Mouse (Mus musculus) liver, adult (tissue): ENCODE results near the gene Gm10031.

Experiments used
- GATA4 ChIP-seq: IDR thresholded peaks from 2 replicates; pipeline ENCODE4 v1.6.1; 2014; ENCODE audit warnings: mild to moderate bottlenecking, low read length; ENCODE audit not compliant: insufficient replicate concordance

Gene Gm10031

GRCm38 (mm10) chr1:156533911-156534310 lies 10.1 kb downstream of the Gm10031 start:
- TF ChIP-seq GATA4 = no peak

DNA sequence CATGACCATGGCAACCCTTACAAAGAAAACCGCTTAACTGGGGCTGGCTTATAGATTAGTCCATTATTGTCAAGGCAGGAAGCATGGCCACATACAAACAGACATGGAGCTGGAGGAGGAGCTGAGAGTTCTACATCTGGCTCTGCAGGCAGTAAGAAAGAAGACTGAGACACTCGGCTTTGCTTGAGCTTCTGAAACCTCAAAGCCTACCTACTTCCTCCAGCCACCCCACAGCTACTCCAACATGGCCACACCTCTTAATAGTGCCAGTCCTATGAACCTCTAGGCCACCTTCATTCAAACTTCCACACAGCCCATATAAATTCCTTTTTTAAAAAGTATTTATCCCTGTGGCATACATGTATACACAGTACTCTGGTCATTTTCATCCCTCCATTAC lies 13.2 kb downstream of the Gm10031 start:
- no peak for TF ChIP-seq GATA4

DNA sequence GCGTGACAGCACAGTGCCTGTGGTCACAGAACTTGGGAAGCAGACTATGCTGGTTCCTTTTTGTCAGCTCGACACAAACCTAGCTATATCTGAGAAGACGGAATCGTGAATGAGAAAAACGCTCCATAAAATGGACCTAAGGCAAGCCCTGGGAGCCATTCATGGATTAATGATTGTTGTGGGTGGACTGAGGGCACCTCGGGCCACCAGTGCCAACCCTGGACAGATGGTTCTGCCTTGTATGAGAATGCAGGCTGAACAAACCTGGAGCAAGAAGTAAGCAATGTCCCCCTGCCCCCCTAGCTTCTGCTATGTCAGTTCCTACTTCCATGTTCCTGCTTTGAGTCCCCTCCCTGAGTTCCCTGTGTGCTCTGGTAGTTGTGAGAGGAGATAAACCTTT lies 13.9 kb downstream of the Gm10031 start:
- TF ChIP-seq GATA4 = no peak

DNA sequence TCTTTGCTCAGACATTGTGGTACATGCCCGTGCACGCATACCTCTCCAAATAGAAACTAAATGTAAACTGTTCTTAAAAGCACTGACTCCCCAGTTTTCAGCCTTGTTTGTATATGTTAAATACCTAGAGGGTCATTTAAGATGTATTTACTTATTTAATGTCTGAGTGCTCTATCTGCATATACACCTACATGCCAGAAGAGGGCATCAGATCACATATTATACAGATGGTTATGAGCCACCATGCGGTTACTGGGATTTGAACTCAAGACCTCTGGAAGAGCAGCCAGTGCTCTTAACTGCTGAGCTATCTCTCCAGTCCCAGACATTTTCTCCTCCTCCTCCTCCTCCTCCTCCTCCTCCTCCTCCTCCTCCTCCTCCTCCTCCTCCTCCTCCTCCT lies 14.6 kb downstream of the Gm10031 start:
- TF ChIP-seq GATA4 = no peak

DNA sequence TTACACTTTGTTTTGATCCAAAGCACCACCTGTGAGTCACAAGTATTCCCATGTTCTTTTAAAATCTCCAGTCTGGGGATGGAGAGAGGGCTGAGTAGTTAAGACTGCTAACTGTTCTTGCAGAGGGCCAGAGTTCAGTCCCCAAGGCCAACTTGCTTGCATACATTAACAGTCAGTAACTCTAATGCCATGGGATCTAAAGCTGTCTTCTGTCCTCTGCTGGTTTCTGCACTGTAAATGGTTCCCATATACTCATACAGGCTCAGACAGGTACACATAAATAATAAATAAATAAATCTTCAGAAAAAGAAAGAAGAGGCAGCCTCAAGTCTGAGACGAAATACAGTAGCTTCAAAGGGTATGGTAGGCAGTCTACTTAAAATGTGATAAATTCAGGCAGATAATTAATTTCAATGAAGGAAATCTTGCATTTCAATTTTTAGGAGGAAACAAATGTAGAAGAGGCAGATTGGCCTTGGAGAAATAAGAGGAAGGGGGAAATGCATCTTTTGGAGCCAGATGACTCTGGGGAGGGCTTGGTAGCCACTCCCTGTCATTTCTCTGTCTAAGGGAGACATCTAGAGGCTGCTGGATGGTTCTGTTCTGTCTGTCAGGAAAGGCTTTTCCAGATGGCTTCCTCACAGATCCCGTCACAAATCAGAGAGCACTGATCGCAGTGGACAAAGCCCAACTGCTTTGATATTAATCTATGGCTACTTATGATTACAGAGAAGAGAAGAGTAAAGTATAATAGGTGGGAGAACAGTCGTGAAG lies 16.2 kb downstream of the Gm10031 start:
- no peak for TF ChIP-seq GATA4

GRCm38 (mm10) chr1:156543999-156544398 lies 20.2 kb downstream of the Gm10031 start:
- no peak for TF ChIP-seq GATA4

DNA sequence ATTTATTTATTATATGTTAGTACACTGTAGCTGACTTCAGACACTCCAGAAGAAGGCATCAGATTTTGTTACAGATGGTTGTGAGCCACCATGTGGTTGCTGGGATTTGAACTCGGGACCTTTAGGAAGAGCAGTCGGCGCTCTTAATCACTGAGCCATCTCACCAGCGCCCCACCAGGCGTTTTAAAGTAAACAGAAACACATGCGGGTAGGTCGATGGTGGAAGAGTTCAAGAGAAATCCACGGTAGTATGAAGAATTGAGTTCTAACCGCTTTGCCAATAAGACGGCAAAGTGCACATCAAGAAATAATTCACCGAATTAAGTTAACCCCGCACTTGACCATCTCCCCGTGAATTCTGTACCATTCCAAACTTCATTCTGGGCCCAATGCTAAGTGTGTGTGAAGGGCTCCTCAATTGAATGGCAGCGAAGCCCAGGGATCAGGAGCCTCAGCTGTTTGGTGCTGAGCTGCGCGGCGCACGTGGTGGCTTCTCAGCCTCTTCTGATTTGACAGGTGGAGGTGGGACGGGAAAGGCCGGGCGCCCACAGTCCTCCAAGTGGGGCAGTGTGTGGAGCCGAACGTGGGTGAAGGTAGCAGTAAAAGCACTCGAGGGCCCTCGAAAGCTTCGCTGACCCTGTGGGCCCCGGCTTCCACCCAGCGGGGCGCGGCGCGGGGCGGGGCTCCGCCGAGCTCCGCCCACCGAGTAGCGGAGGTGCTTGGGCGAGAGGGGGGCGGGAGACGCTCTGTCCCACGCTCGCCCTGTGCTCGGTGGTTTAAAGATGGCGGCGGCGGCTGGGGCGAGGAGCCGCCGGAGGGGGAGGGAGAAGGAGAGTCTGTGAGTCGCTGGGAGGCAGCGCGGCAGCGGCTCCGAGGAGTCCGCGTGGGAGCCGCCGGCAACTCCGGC lies 34.5 kb downstream of the Gm10031 start, which contains the start of gene Abl2:
TSS of gene Abl2 (plus strand) at position 763 of the 907 bp plus-strand sequence.
- no peak for TF ChIP-seq GATA4

GRCm38 (mm10) chr1:156558950-156559640 lies 35.3 kb downstream of the Gm10031 start:
- no peak for TF ChIP-seq GATA4

DNA sequence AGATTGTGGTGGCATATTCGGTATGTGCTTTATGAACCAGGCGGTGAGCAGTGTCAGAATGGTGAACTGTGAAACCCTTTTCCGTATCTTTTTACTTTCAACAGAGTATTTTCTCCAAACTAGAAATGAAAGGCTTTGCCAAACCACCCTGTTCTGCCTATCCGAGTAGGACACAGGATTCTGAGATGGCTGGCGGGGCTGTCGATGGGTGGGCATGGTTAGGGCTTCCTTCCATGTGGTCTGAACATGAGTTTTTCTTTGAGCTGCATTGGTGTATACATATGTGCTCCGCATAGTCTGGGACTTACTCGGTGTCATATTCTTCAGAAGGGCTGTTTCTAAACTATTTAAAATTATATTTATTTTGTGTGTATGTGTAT lies 35.8 kb downstream of the Gm10031 start:
- TF ChIP-seq GATA4 = no peak

GRCm38 (mm10) chr1:156560500-156560899 lies 36.7 kb downstream of the Gm10031 start:
- no peak for TF ChIP-seq GATA4

GRCm38 (mm10) chr1:156565328-156565727 lies 41.5 kb downstream of the Gm10031 start:
- TF ChIP-seq GATA4 = no peak

- no peak for TF ChIP-seq GATA4
Measured at GRCm38 (mm10) chr1:156566132-156566531, 42.3 kb downstream of the Gm10031 start.

- TF ChIP-seq GATA4 = no peak
Measured at GRCm38 (mm10) chr1:156569615-156570014, 45.8 kb downstream of the Gm10031 start.

- no peak for TF ChIP-seq GATA4
Measured at GRCm38 (mm10) chr1:156572952-156573351, 49.1 kb downstream of the Gm10031 start.
